Comparison of ENCODE assay signal across 9 mouse cellular contexts in the genomic region with DNA sequence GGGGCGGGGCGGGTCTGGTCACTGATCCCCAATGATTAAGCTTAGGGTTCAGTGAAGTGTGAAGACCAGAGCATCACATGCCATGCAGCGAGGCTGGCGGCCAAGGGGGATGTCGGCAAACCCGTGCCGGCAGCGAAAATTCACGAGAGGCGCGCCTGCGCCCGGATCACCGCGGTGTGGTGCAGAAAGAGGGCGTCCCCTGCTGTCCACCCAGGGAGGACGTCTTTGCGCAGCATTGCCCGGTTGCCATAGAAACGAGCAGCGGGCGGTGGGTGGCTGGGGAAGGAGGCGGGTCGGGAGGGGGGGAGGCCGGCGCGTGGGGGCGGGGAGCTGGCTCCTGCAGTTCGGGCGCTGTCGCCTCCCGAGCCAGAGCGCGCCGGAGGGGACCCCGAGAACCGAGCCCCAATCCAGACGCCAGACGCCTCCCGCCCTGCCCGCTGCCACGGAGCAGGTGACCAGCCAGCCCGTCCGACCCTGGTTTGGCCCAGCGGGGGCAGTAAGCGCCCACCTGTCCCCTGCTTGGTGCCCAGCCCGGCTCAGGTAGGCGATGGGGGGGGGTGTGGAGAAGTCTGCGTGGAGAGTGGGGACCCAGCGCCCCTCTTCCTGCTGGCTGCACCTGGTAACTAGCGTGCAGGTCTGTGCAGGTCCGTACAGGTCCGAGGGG. TPM values are rescaled to one million over a fixed set of nuclear protein-coding genes. Genes with fewer than 3 reads are reported as not detected.
A peak's percentile ranks its signal among the peaks of the same experiment; 100 is the strongest.
DNase-seq lines count a peak whose midpoint lies in the region; ATAC-seq and TF ChIP-seq lines count a peak whose summit lies in the region.
"Had no signal": no experiment of that assay in that cellular context is flagged by ENCODE, and none has a peak within 500 bp of the region (broad histone marks: within the 10 kb centered on the region; RNA-seq: fewer than 3 reads in every experiment).

No protein-coding gene starts in this region.

- WGBS in heart, embryonic 12.5 days = under 1% methylated on average over 47 of the region's 53 CpGs
- WGBS in kidney, embryonic 14.5 days = under 1% methylated on average over 43 of the region's 53 CpGs
- WGBS in limb, embryonic 13.5 days = under 1% methylated on average over 40 of the region's 53 CpGs
- WGBS in midbrain, postnatal 0 days = 3% methylated on average over 37 of the region's 53 CpGs
- WGBS in thymus, adult 2 months = 2% methylated on average over 40 of the region's 53 CpGs

- DNase-seq in heart, adult 8-10 months (ENCODE audit: low spot score) = no peak
- DNase-seq in cerebellum, postnatal 10 days = peak; percentile 88 to 92
- peak; percentile 75 to 78 for DNase-seq in frontal cortex, postnatal 14 days (ENCODE audit: low spot score in 2 of 2)
- DNase-seq in midbrain, postnatal 0 days (ENCODE audit: low spot score) = peak; percentile 90
- DNase-seq in thymus, adult 2 months = peak; percentile 27

- no peaks in the 10 kb centered on the region; the same call in 1 of the 2 replicates for H3K9me3 ChIP-seq in heart, embryonic 12.5 days (replicated peaks)
- no peaks in the 10 kb centered on the region for H3K9me3 ChIP-seq in kidney, embryonic 14.5 days (ENCODE audit: control insufficient read depth, low read length)
- no peaks in the 10 kb centered on the region for H3K9me3 ChIP-seq in limb, embryonic 13.5 days
- no peaks in the 10 kb centered on the region for H3K9me3 ChIP-seq in midbrain, postnatal 0 days (ENCODE audit: low read length)

- H3K27ac ChIP-seq in heart, embryonic 12.5 days (ENCODE audit: poor library complexity, severe bottlenecking) = no peak overlapping the region
- H3K27ac ChIP-seq in kidney, embryonic 14.5 days (ENCODE audit: low read depth, low read length) = no peak overlapping the region
- H3K27ac ChIP-seq in limb, embryonic 13.5 days = no peak overlapping the region
- peak overlapping the region; percentile 72 for H3K27ac ChIP-seq in midbrain, postnatal 0 days (ENCODE audit: low read depth, low read length)
- no peak overlapping the region for H3K27ac ChIP-seq in thymus, adult 2 months (ENCODE audit: control insufficient read depth, insufficient read depth, low read length)

- no peak for TF ChIP-seq POLR2A in thymus, adult 2 months (IDR thresholded peaks at IDR 0.05; ENCODE audit: control insufficient read depth, extremely low read depth, insufficient read depth, low read length, poor library complexity)

- ATAC-seq in heart, embryonic 12.5 days (ENCODE audit: insufficient number of reproducible peaks, low FRiP score) = no peak
- peak; percentile 53 for ATAC-seq in kidney, embryonic 14.5 days (ENCODE audit: low FRiP score, low TSS enrichment)
- peak; percentile 66; the same call in 1 of the 2 replicates for ATAC-seq in limb, embryonic 13.5 days (ENCODE audit: low FRiP score, low read depth)
- ATAC-seq in midbrain, postnatal 0 days (ENCODE audit: low FRiP score) = peak; percentile 69

- H3K4me1 ChIP-seq in heart, embryonic 12.5 days (replicated peaks) = peaks cover 18% of the 10 kb centered on the region
- peaks cover 10% of the 10 kb centered on the region; the same call in 1 of the 2 replicates for H3K4me1 ChIP-seq in kidney, embryonic 14.5 days (ENCODE audit: control insufficient read depth, insufficient read depth, low read length)
- peaks cover 15% of the 10 kb centered on the region for H3K4me1 ChIP-seq in limb, embryonic 13.5 days
- H3K4me1 ChIP-seq in midbrain, postnatal 0 days (ENCODE audit: insufficient read depth, low read length) = peaks cover 5% of the 10 kb centered on the region; the same call in 1 of the 2 replicates
- peaks cover 6% of the 10 kb centered on the region; the same call in 1 of the 2 replicates for H3K4me1 ChIP-seq in thymus, adult 2 months (replicated peaks; ENCODE audit: control insufficient read depth, insufficient read depth, low read length)

- peak overlapping the region; percentile 44 for H3K4me3 ChIP-seq in heart, embryonic 12.5 days
- peak overlapping the region; percentile 43 for H3K4me3 ChIP-seq in kidney, embryonic 14.5 days (ENCODE audit: low read length)
- peak overlapping the region; percentile 51 for H3K4me3 ChIP-seq in limb, embryonic 13.5 days
- peak overlapping the region; percentile 71 for H3K4me3 ChIP-seq in midbrain, postnatal 0 days (ENCODE audit: low read depth, low read length)
- H3K4me3 ChIP-seq in thymus, adult 2 months (ENCODE audit: control insufficient read depth, insufficient read depth, low read length) = no peak overlapping the region

- H3K9ac ChIP-seq in heart, embryonic 12.5 days = peak overlapping the region; percentile 65
- H3K9ac ChIP-seq in kidney, embryonic 14.5 days (ENCODE audit: low read depth, low read length) = peak overlapping the region; percentile 54
- peak overlapping the region; percentile 75 for H3K9ac ChIP-seq in limb, embryonic 13.5 days
- H3K9ac ChIP-seq in midbrain, postnatal 0 days (replicated peaks; ENCODE audit: low read length, poor library complexity, severe bottlenecking) = peak overlapping the region; percentile 85

- H3K27me3 ChIP-seq in heart, embryonic 12.5 days (replicated peaks) = peaks cover 70% of the 10 kb centered on the region
- peaks cover 14% of the 10 kb centered on the region for H3K27me3 ChIP-seq in kidney, embryonic 14.5 days (ENCODE audit: control insufficient read depth, insufficient read depth, low read length)
- peaks cover 59% of the 10 kb centered on the region for H3K27me3 ChIP-seq in limb, embryonic 13.5 days
- H3K27me3 ChIP-seq in midbrain, postnatal 0 days (ENCODE audit: insufficient read depth, low read length) = no peaks in the 10 kb centered on the region
- peaks cover 10% of the 10 kb centered on the region; the same call in 1 of the 2 replicates for H3K27me3 ChIP-seq in thymus, adult 2 months (ENCODE audit: control insufficient read depth, insufficient read depth, low read length)

- H3K36me3 ChIP-seq in heart, embryonic 12.5 days = no peaks in the 10 kb centered on the region
- no peaks in the 10 kb centered on the region for H3K36me3 ChIP-seq in kidney, embryonic 14.5 days (ENCODE audit: control insufficient read depth, insufficient read depth, low read length)
- H3K36me3 ChIP-seq in limb, embryonic 13.5 days = no peaks in the 10 kb centered on the region
- H3K36me3 ChIP-seq in midbrain, postnatal 0 days (ENCODE audit: insufficient read depth, low read length) = no peaks in the 10 kb centered on the region
- H3K36me3 ChIP-seq in thymus, adult 2 months (ENCODE audit: control insufficient read depth, insufficient read depth, low read length) = no peaks in the 10 kb centered on the region

- H3K4me2 ChIP-seq in heart, embryonic 12.5 days = peak overlapping the region; percentile 87
- H3K4me2 ChIP-seq in kidney, embryonic 14.5 days (replicated peaks; ENCODE audit: low read depth, low read length) = peak overlapping the region; percentile 92
- H3K4me2 ChIP-seq in limb, embryonic 13.5 days (replicated peaks) = peak overlapping the region; percentile 97
- peak overlapping the region; percentile 87 for H3K4me2 ChIP-seq in midbrain, postnatal 0 days (ENCODE audit: low read depth, low read length, poor library complexity, severe bottlenecking)

- peak; percentile 77 for TF ChIP-seq CTCF in midbrain, postnatal 0 days (IDR thresholded peaks at IDR 0.05)
- TF ChIP-seq CTCF in thymus, adult 2 months (IDR thresholded peaks at IDR 0.05; ENCODE audit: borderline replicate concordance, control insufficient read depth, extremely low read depth, insufficient read depth, low read length, poor library complexity) = no peak

RNA-seq across cellular contexts. Expression of gene Pacsin1, which starts 29.7 kb away (rescaled TPM):
- polyA plus RNA-seq in heart, embryonic 12.5 days (2016; fragmentation: Nextera tagmentation; extraction: Ambion mirVana) = 1.4 and 1.7 TPM in 2 replicates
- total RNA-seq in heart, adult 8-10 months (2022) = under 1 TPM; 0.09 to 0.85 (median 0.39) TPM
- 1.3 and 1.7 TPM in 2 replicates for polyA plus RNA-seq in kidney, embryonic 14.5 days (2014; fragmentation: Nextera tagmentation; extraction: Ambion mirVana)
- 5.0 and 6.2 TPM in 2 replicates for polyA plus RNA-seq in limb, embryonic 13.5 days (2015; fragmentation: Nextera tagmentation; extraction: Ambion mirVana)
- 47.0 and 50.3 TPM in 2 replicates for total RNA-seq in midbrain, postnatal 0 days (2014; rRNA removed)
- 85.2 and 87.6 TPM in 2 replicates for polyA plus RNA-seq in midbrain, postnatal 0 days (2015; fragmentation: Nextera tagmentation; extraction: Ambion mirVana)
- 24.0 and 24.7 TPM in 2 replicates for polyA plus RNA-seq in thymus, adult 2 months (2012; rRNA removed)
- total RNA-seq: MEL had no signal

RNA-seq across cellular contexts. Expression of gene Spdef, which starts 43.7 kb away (rescaled TPM):
- polyA plus RNA-seq in heart, embryonic 12.5 days (2016; fragmentation: Nextera tagmentation; extraction: Ambion mirVana) = 0.18 TPM in 1 of 2 replicates, not detected in the other
- not detected for total RNA-seq in heart, adult 8-10 months (2022)
- 0.19 and 0.20 TPM in 2 replicates for polyA plus RNA-seq in kidney, embryonic 14.5 days (2014; fragmentation: Nextera tagmentation; extraction: Ambion mirVana)
- polyA plus RNA-seq in limb, embryonic 13.5 days (2015; fragmentation: Nextera tagmentation; extraction: Ambion mirVana) = 0.17 and 0.34 TPM in 2 replicates
- 3.7 and 4.0 TPM in 2 replicates for total RNA-seq in midbrain, postnatal 0 days (2014; rRNA removed)
- 3.9 and 4.7 TPM in 2 replicates for polyA plus RNA-seq in midbrain, postnatal 0 days (2015; fragmentation: Nextera tagmentation; extraction: Ambion mirVana)
- 0.58 and 0.99 TPM in 2 replicates for polyA plus RNA-seq in thymus, adult 2 months (2012; rRNA removed)
- total RNA-seq: MEL had no signal

RNA-seq across cellular contexts. Expression of gene Rps10, which starts 48.5 kb away (rescaled TPM):
- 611 and 625 TPM in 2 replicates for polyA plus RNA-seq in heart, embryonic 12.5 days (2016; fragmentation: Nextera tagmentation; extraction: Ambion mirVana)
- 100 to 1,000 TPM; 481 to 609 (median 561) TPM for total RNA-seq in heart, adult 8-10 months (2022)
- 1,163 and 1,521 TPM in 2 replicates for polyA plus RNA-seq in kidney, embryonic 14.5 days (2014; fragmentation: Nextera tagmentation; extraction: Ambion mirVana)
- 906 and 924 TPM in 2 replicates for polyA plus RNA-seq in limb, embryonic 13.5 days (2015; fragmentation: Nextera tagmentation; extraction: Ambion mirVana)
- total RNA-seq in midbrain, postnatal 0 days (2014; rRNA removed) = 1,349 and 1,717 TPM in 2 replicates
- polyA plus RNA-seq in midbrain, postnatal 0 days (2015; fragmentation: Nextera tagmentation; extraction: Ambion mirVana) = 447 and 461 TPM in 2 replicates
- 1,664 and 2,025 TPM in 2 replicates for polyA plus RNA-seq in thymus, adult 2 months (2012; rRNA removed)

RNA-seq across cellular contexts. Expression of gene RPS10-NUDT3, which starts 50.0 kb away (rescaled TPM):
- polyA plus RNA-seq in heart, embryonic 12.5 days (2016; fragmentation: Nextera tagmentation; extraction: Ambion mirVana) = not detected in 2 replicates
- total RNA-seq in heart, adult 8-10 months (2022) = under 1 TPM in 1 of 4 experiments, not detected in 3; 0.98 TPM
- polyA plus RNA-seq in kidney, embryonic 14.5 days (2014; fragmentation: Nextera tagmentation; extraction: Ambion mirVana) = not detected in 2 replicates
- not detected in 2 replicates for polyA plus RNA-seq in limb, embryonic 13.5 days (2015; fragmentation: Nextera tagmentation; extraction: Ambion mirVana)
- not detected in 2 replicates for total RNA-seq in midbrain, postnatal 0 days (2014; rRNA removed)
- polyA plus RNA-seq in midbrain, postnatal 0 days (2015; fragmentation: Nextera tagmentation; extraction: Ambion mirVana) = not detected in 2 replicates
- not detected in 2 replicates for polyA plus RNA-seq in thymus, adult 2 months (2012; rRNA removed)
- total RNA-seq: MEL had no signal
